Mouse (Mus musculus): ENCODE measurements around the gene Fkbp3. TPM values are rescaled to one million over a fixed set of nuclear protein-coding genes. Genes with fewer than 3 reads are reported as not detected.

The Fkbp3 gene
- polyA plus RNA-seq, 1 experiment from 2014 or later: 327 TPM

GRCm38 (mm10) chr12:65048799-65049198 is 25.0 kb downstream of the Fkbp3 start:
- no peak for ATAC-seq (ENCODE audit: insufficient read depth, low FRiP score)
- Histone ChIP-seq H3K9ac (ENCODE audit: low read length) (no peak overlapping the region), H3K27ac (ENCODE audit: low read length) (no peak overlapping the region), H3K4me1 (ENCODE audit: control insufficient read depth, insufficient read depth, low read length) (no peaks in the 10 kb centered on the region), H3K4me2 (ENCODE audit: low read depth, low read length) (no peak overlapping the region), H3K27me3 (ENCODE audit: control insufficient read depth, insufficient read depth, low read length) (no peaks in the 10 kb centered on the region), H3K9me3 (replicated peaks; ENCODE audit: control insufficient read depth, low read length) (no peaks in the 10 kb centered on the region), H3K4me3 (replicated peaks; ENCODE audit: low read length) (no peak overlapping the region), H3K36me3 (ENCODE audit: control insufficient read depth, insufficient read depth, low read length) (peaks cover 13% of the 10 kb centered on the region; the same call in 1 of the 2 replicates)

GRCm38 (mm10) chr12:65037546-65037937 is 36.3 kb downstream of the Fkbp3 start:
- Histone ChIP-seq H3K4me3 (replicated peaks; ENCODE audit: low read length) (peak overlapping the region; percentile 98), H3K9me3 (replicated peaks; ENCODE audit: control insufficient read depth, low read length) (no peaks in the 10 kb centered on the region), H3K4me2 (ENCODE audit: low read depth, low read length) (peak overlapping the region; percentile 84), H3K27ac (ENCODE audit: low read length) (no peak overlapping the region), H3K9ac (ENCODE audit: low read length) (peak overlapping the region; percentile 54; the same call in 1 of the 2 replicates), H3K4me1 (ENCODE audit: control insufficient read depth, insufficient read depth, low read length) (peaks cover 11% of the 10 kb centered on the region; the same call in 1 of the 2 replicates), H3K27me3 (ENCODE audit: control insufficient read depth, insufficient read depth, low read length) (no peaks in the 10 kb centered on the region), H3K36me3 (ENCODE audit: control insufficient read depth, insufficient read depth, low read length) (no peaks in the 10 kb centered on the region)
- WGBS: 20% methylated on average over 4 of the region's 4 CpGs
- no peak for ATAC-seq (ENCODE audit: insufficient read depth, low FRiP score)

GRCm38 (mm10) chr12:65036892-65037545 is 36.8 kb downstream of the Fkbp3 start:
- Histone ChIP-seq H3K4me2 (ENCODE audit: low read depth, low read length) (peak overlapping the region; percentile 84), H3K9ac (ENCODE audit: low read length) (peak overlapping the region; percentile 99), H3K27ac (ENCODE audit: low read length) (no peak overlapping the region), H3K27me3 (ENCODE audit: control insufficient read depth, insufficient read depth, low read length) (no peaks in the 10 kb centered on the region), H3K4me3 (replicated peaks; ENCODE audit: low read length) (peak overlapping the region; percentile 98), H3K9me3 (replicated peaks; ENCODE audit: control insufficient read depth, low read length) (no peaks in the 10 kb centered on the region), H3K4me1 (ENCODE audit: control insufficient read depth, insufficient read depth, low read length) (peaks cover 11% of the 10 kb centered on the region; the same call in 1 of the 2 replicates), H3K36me3 (ENCODE audit: control insufficient read depth, insufficient read depth, low read length) (no peaks in the 10 kb centered on the region)
- 11% methylated on average over 18 of the region's 18 CpGs for WGBS
- ATAC-seq (ENCODE audit: insufficient read depth, low FRiP score): no peak

- no peaks in the 10 kb centered on the region for H3K9me3 ChIP-seq (replicated peaks; ENCODE audit: control insufficient read depth, low read length)
- H3K27me3 ChIP-seq (ENCODE audit: control insufficient read depth, insufficient read depth, low read length): no peaks in the 10 kb centered on the region
- WGBS: under 1% methylated on average over 65 of the region's 65 CpGs
- peak within 1 kb of the TSS; percentile 99 for H3K9ac ChIP-seq (ENCODE audit: low read length)
- no peaks in the 10 kb centered on the region for H3K36me3 ChIP-seq (ENCODE audit: control insufficient read depth, insufficient read depth, low read length)
- H3K4me2 ChIP-seq (ENCODE audit: low read depth, low read length): peak within 1 kb of the TSS; percentile 84
- peak within 1 kb of the TSS; percentile 89 for H3K27ac ChIP-seq (ENCODE audit: low read length)
- peak; percentile 96 for ATAC-seq (ENCODE audit: insufficient read depth, low FRiP score)
- H3K4me3 ChIP-seq (replicated peaks; ENCODE audit: low read length): peak within 1 kb of the TSS; percentile 98
- peaks cover 11% of the 10 kb centered on the region; the same call in 1 of the 2 replicates for H3K4me1 ChIP-seq (ENCODE audit: control insufficient read depth, insufficient read depth, low read length)
Measured at GRCm38 (mm10) chr12:65036190-65036870, 37.5 kb downstream of the Fkbp3 start, which contains the start of gene Prpf39. TSS of gene Prpf39 (plus strand) at chr12:65036333.

GRCm38 (mm10) chr12:65035839-65036189 is 38.0 kb downstream of the Fkbp3 start:
- WGBS: 45% methylated on average over 8 of the region's 8 CpGs
- H3K27ac ChIP-seq (ENCODE audit: low read length): peak overlapping the region; percentile 39; the same call in 1 of the 2 replicates
- ATAC-seq (ENCODE audit: insufficient read depth, low FRiP score): no peak

GRCm38 (mm10) chr12:65022842-65023241 is 51.0 kb downstream of the Fkbp3 start:
- H3K27me3 ChIP-seq (ENCODE audit: control insufficient read depth, insufficient read depth, low read length): no peaks in the 10 kb centered on the region
- H3K9me3 ChIP-seq (replicated peaks; ENCODE audit: control insufficient read depth, low read length): no peaks in the 10 kb centered on the region
- H3K4me1 ChIP-seq (ENCODE audit: control insufficient read depth, insufficient read depth, low read length): no peaks in the 10 kb centered on the region
- 95% methylated on average over 6 of the region's 6 CpGs for WGBS
- no peak overlapping the region for H3K9ac ChIP-seq (ENCODE audit: low read length)
- H3K36me3 ChIP-seq (ENCODE audit: control insufficient read depth, insufficient read depth, low read length): no peaks in the 10 kb centered on the region
- no peak overlapping the region for H3K4me3 ChIP-seq (replicated peaks; ENCODE audit: low read length)
- no peak overlapping the region for H3K4me2 ChIP-seq (ENCODE audit: low read depth, low read length)
- H3K27ac ChIP-seq (ENCODE audit: low read length): no peak overlapping the region
- no peak for ATAC-seq (ENCODE audit: insufficient read depth, low FRiP score)

More at GRCm38 (mm10) chr12:65035839-65036189, 38.0 kb downstream of the Fkbp3 start:
- no peaks in the 10 kb centered on the region for H3K27me3 ChIP-seq (ENCODE audit: control insufficient read depth, insufficient read depth, low read length)
- H3K4me1 ChIP-seq (ENCODE audit: control insufficient read depth, insufficient read depth, low read length): peaks cover 11% of the 10 kb centered on the region; the same call in 1 of the 2 replicates
- peak overlapping the region; percentile 98 for H3K4me3 ChIP-seq (replicated peaks; ENCODE audit: low read length)
- H3K9me3 ChIP-seq (replicated peaks; ENCODE audit: control insufficient read depth, low read length): no peaks in the 10 kb centered on the region
- H3K36me3 ChIP-seq (ENCODE audit: control insufficient read depth, insufficient read depth, low read length): no peaks in the 10 kb centered on the region
- peak overlapping the region; percentile 58 for H3K4me2 ChIP-seq (ENCODE audit: low read depth, low read length)
- H3K9ac ChIP-seq (ENCODE audit: low read length): peak overlapping the region; percentile 99

Other genes with a start within 250 kb of the Fkbp3 start
- gene Gm527, start 156.1 kb downstream of the Fkbp3 start, polyA plus RNA-seq (2015; fragmentation: Nextera tagmentation; extraction: Ambion mirVana): 0.93 and 1.3 TPM in 2 replicates
- 10.3 and 11.5 TPM in 2 replicates for gene Klhl28, start 108.5 kb downstream of the Fkbp3 start, polyA plus RNA-seq (2015; fragmentation: Nextera tagmentation; extraction: Ambion mirVana)
- 27.3 and 31.9 TPM in 2 replicates for gene Togaram1, start 108.2 kb downstream of the Fkbp3 start, polyA plus RNA-seq (2015; fragmentation: Nextera tagmentation; extraction: Ambion mirVana)
- gene Prpf39, start 37.7 kb downstream of the Fkbp3 start, polyA plus RNA-seq (2015; fragmentation: Nextera tagmentation; extraction: Ambion mirVana): 47.6 and 51.0 TPM in 2 replicates
- gene Fancm, start 1.6 kb upstream of the Fkbp3 start, polyA plus RNA-seq (2015; fragmentation: Nextera tagmentation; extraction: Ambion mirVana): 4.3 and 4.4 TPM in 2 replicates
- 39.7 and 42.1 TPM in 2 replicates for gene Mis18bp1, start 98.6 kb upstream of the Fkbp3 start, polyA plus RNA-seq (2015; fragmentation: Nextera tagmentation; extraction: Ambion mirVana)
- not detected in 2 replicates for gene Wdr20rt, start 151.5 kb upstream of the Fkbp3 start, polyA plus RNA-seq (2015; fragmentation: Nextera tagmentation; extraction: Ambion mirVana)